Mouse (Mus musculus) liver, embryonic 14.5 days (tissue): ENCODE measurements around the gene Zdhhc16.

Experiments
- CTCF ChIP-seq: IDR thresholded peaks from 2 replicates; pipeline ENCODE4 v1.5.1; 2016; ENCODE audit warnings: antibody characterized with exemption, low read depth, control low read depth
- EP300 ChIP-seq: IDR thresholded peaks from 2 replicates; pipeline ENCODE4 v1.6.1; 2016; ENCODE audit warnings: antibody characterized with exemption, low read depth

DNA sequence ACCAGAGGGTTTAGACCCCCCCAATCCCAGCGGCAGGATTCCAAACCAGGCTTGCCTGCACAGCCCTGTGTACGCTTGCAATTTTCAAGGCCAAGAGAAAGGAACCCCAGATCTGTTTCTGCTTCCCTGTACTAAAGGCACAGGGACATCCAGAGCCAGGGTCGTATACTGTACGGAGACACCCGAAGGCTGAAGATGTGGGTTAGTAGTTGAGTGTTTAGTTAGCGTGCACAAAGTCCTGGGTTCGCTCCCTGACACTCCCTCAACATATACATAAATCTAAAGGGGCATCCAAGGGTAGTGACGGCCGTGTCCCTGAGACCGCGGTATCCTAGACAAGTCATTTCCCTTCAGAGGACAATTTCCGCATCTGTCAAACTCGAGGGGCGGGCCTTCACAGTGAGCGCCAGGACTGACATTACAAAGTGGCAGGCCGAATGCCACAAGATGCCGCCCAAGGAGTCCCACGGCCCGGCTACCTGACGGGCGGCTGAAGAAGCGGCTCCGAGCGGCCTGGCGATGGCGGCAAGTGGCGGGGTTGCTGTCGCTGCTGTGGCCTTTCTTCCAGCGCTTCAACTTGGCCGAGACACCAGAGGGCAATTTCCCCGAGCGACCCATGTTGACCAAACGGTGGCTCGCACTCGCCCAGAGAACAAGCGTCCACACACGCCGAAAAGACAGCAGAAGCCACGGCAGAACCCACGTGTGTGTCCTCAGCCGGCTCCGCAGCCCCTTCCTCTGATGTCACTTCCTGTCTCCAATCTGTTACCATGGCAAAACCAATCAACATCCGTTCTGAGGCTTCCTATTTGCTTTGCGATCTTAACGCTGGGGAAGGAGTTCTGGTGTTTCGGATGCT is 37.6 kb upstream of the Zdhhc16 start, which contains the start of gene Rrp12:
- no peak for TF ChIP-seq CTCF
- peak; percentile 5; the same call in 1 of the 2 replicates for TF ChIP-seq EP300
